12 mouse cellular contexts compared by ENCODE assay signal in the genomic region with DNA sequence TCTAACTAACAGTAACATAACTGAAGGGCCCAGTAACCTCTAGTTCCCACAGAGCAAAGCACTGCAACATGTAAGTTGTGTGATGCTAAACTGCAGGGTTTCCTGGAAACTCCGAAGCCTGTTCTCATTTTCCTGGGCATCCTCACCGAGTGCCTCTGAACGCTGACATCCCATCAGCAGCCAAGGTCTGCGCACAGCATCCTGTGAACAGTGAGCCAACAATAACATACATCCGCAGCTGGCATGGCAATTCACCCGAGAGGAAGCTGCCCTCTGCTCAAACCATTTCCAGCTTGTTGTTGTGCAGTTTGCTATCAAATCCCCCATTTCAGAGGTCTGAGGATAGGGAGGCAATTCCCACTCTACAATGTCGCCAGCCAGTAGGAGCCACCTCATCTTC.
A peak's percentile ranks its signal among the peaks of the same experiment; 100 is the strongest.
DNase-seq lines count a peak whose midpoint lies in the region; ATAC-seq and TF ChIP-seq lines count a peak whose summit lies in the region.
"Had no signal": no experiment of that assay in that cellular context is flagged by ENCODE, and none has a peak within 500 bp of the region (broad histone marks: within the 10 kb centered on the region; RNA-seq: fewer than 3 reads in every experiment).

No protein-coding gene starts in this region.

- WGBS in kidney, adult 2 months, result 69% methylated on average over 7 of the region's 7 CpGs
- WGBS in lung, postnatal 0 days, result 56% methylated on average over 7 of the region's 7 CpGs
- 59% methylated on average over 7 of the region's 7 CpGs for WGBS in lung, adult 2 months
- WGBS in midbrain, embryonic 14.5 days, result 94% methylated on average over 7 of the region's 7 CpGs

- H3K4me3 ChIP-seq in kidney, adult 2 months (ENCODE audit: insufficient read depth, low read depth, low read length), result no peak overlapping the region
- no peak overlapping the region for H3K4me3 ChIP-seq in lung, postnatal 0 days (ENCODE audit: low read depth, low read length)
- H3K4me3 ChIP-seq in lung, adult 2 months (replicated peaks; ENCODE audit: extremely low read depth, low read depth, low read length), result no peak overlapping the region
- no peak overlapping the region for H3K4me3 ChIP-seq in midbrain, embryonic 14.5 days (replicated peaks; ENCODE audit: low read depth, low read length)
- H3K4me3 ChIP-seq: limb, embryonic 13.5 days; neural tube, embryonic 15.5 days had no signal

- TF ChIP-seq EP300 in lung, postnatal 0 days (IDR thresholded peaks at IDR 0.05), result no peak

- no peak for TF ChIP-seq CTCF in kidney, adult 2 months (conservative IDR thresholded peaks at IDR 0.05; ENCODE audit: insufficient read depth, insufficient read length, low read depth, low read length)
- TF ChIP-seq CTCF in lung, postnatal 0 days (IDR thresholded peaks at IDR 0.05), result no peak
- no peak for TF ChIP-seq CTCF in lung, adult 2 months (IDR thresholded peaks at IDR 0.05; ENCODE audit: insufficient read depth, low read length)

- no peak overlapping the region for H3K9ac ChIP-seq in lung, postnatal 0 days (replicated peaks; ENCODE audit: low read depth)
- no peak overlapping the region for H3K9ac ChIP-seq in midbrain, embryonic 14.5 days (replicated peaks; ENCODE audit: low read length)
- H3K9ac ChIP-seq: limb, embryonic 13.5 days; neural tube, embryonic 15.5 days had no signal

- H3K4me1 ChIP-seq in kidney, adult 2 months (ENCODE audit: control insufficient read depth, insufficient read depth, low read length), result no peaks in the 10 kb centered on the region
- no peaks in the 10 kb centered on the region for H3K4me1 ChIP-seq in lung, postnatal 0 days (ENCODE audit: insufficient read depth, low read depth, low read length)
- H3K4me1 ChIP-seq in lung, adult 2 months (ENCODE audit: control insufficient read depth, insufficient read depth, low read length), result peaks cover 12% of the 10 kb centered on the region
- H3K4me1 ChIP-seq in midbrain, embryonic 14.5 days (ENCODE audit: control insufficient read depth, insufficient read depth, low read length), result peaks cover 5% of the 10 kb centered on the region; the same call in 1 of the 2 replicates

- DNase-seq in cerebellum, postnatal 10 days, result peak; percentile 39 to 47
- no peak for DNase-seq in cerebellum, adult 9-10 months
- peak; percentile 41 for DNase-seq in kidney, adult 2 months
- no peak for DNase-seq in kidney, adult 18-20 months
- peak; percentile 26 for DNase-seq in lung, postnatal 0 days (ENCODE audit: low spot score)
- DNase-seq in lung, adult 2 months, result no peak
- DNase-seq in midbrain, embryonic 14.5 days, result no peak
- DNase-seq in embryo, embryonic 10 days (ENCODE audit: low spot score), result no peak
- DNase-seq: embryo, embryonic 11 days; thymus, adult 18-20 months had no signal

- no peaks in the 10 kb centered on the region for H3K9me3 ChIP-seq in lung, postnatal 0 days (ENCODE audit: low read length)
- no peaks in the 10 kb centered on the region for H3K9me3 ChIP-seq in midbrain, embryonic 14.5 days (ENCODE audit: control insufficient read depth, low read length)
- H3K9me3 ChIP-seq: limb, embryonic 13.5 days; neural tube, embryonic 15.5 days had no signal

- no peak overlapping the region for H3K4me2 ChIP-seq in lung, postnatal 0 days (replicated peaks; ENCODE audit: low read depth, low read length)
- no peak overlapping the region for H3K4me2 ChIP-seq in midbrain, embryonic 14.5 days (ENCODE audit: low read length)
- H3K4me2 ChIP-seq: limb, embryonic 13.5 days; neural tube, embryonic 15.5 days had no signal

- peak; percentile 42 for ATAC-seq in lung, postnatal 0 days
- no peak for ATAC-seq in midbrain, embryonic 14.5 days (ENCODE audit: low FRiP score, low TSS enrichment)

- TF ChIP-seq POLR2A in kidney, adult 2 months (IDR thresholded peaks at IDR 0.05; ENCODE audit: low read depth, low read length), result no peak
- TF ChIP-seq POLR2A in lung, adult 2 months (IDR thresholded peaks at IDR 0.05; ENCODE audit: borderline replicate concordance, extremely low read depth, low read depth, low read length), result no peak

- peak overlapping the region; percentile 45; the same call in 1 of the 2 replicates for H3K27ac ChIP-seq in kidney, adult 2 months (ENCODE audit: insufficient read depth, low read depth, low read length)
- peak overlapping the region; percentile 38; the same call in 1 of the 2 replicates for H3K27ac ChIP-seq in lung, postnatal 0 days (ENCODE audit: low read length)
- H3K27ac ChIP-seq in midbrain, embryonic 14.5 days (replicated peaks; ENCODE audit: low read depth, low read length), result no peak overlapping the region
- H3K27ac ChIP-seq: neural tube, embryonic 15.5 days had no signal

- no peaks in the 10 kb centered on the region for H3K27me3 ChIP-seq in kidney, adult 2 months (replicated peaks; ENCODE audit: control insufficient read depth, insufficient read depth, low read length)
- no peaks in the 10 kb centered on the region for H3K27me3 ChIP-seq in lung, postnatal 0 days (replicated peaks; ENCODE audit: insufficient read depth, low read length)
- H3K27me3 ChIP-seq in midbrain, embryonic 14.5 days (ENCODE audit: control insufficient read depth, insufficient read depth, low read length), result no peaks in the 10 kb centered on the region
- H3K27me3 ChIP-seq: limb, embryonic 13.5 days; neural tube, embryonic 15.5 days had no signal

- 0 out of 2 replicates have a peak, but pooled peaks cover 1% of the 10 kb centered on the region for H3K36me3 ChIP-seq in kidney, adult 2 months (ENCODE audit: control insufficient read depth, insufficient read depth, low read length)
- H3K36me3 ChIP-seq in lung, postnatal 0 days (ENCODE audit: insufficient read depth, low read length), result no peaks in the 10 kb centered on the region
- H3K36me3 ChIP-seq in midbrain, embryonic 14.5 days (ENCODE audit: control insufficient read depth, insufficient read depth, low read length), result no peaks in the 10 kb centered on the region
- H3K36me3 ChIP-seq: neural tube, embryonic 15.5 days had no signal

Comparison
In these comparisons a context has a peak if more than half of its experiments do, and no peak if none do; other contexts are left out.
1. DNase-seq: peak in cerebellum, postnatal 10 days (2 of 2), kidney, adult 2 months (single experiment) and lung, postnatal 0 days (single experiment); none in cerebellum, adult 9-10 months (single experiment), kidney, adult 18-20 months (single experiment), lung, adult 2 months (single experiment), midbrain, embryonic 14.5 days (single experiment) and embryo, embryonic 10 days (single experiment).